Comparison of ENCODE assay signal across 8 mouse cellular contexts in the genomic region with DNA sequence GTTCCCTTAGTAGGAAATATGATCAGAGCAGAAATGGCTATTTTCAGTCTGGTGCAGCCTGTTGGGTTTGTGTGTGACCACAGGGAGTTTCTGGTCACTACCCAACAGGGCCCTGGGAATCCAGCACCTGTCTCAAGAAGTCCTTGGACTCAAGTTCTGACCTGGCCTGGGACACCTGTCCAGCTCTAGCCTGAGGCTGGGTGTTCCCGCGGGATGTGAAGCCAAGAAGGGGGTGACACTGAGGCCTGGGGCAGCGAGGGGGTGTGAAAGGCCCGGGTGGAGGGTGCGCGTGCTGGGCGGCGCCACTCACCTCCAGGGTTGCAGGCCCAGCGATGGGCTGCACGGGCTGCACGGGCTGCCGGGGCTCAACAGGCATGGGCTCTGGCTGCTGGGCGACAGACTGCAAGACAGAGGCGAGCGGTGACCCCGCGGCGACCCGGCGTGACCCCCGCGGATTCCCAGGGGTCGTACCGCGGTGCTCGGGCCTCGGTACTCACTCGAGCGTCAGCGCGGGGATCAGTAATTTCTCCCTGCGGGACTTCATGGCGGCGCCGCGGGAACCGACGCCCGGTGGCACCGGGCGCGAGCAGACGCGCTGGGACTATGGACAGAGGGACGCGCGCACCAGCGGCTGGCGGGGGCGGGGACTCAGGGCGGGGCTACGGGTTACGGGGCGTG. TPM values are rescaled to one million over a fixed set of nuclear protein-coding genes. Genes with fewer than 3 reads are reported as not detected.
A peak's percentile ranks its signal among the peaks of the same experiment; 100 is the strongest.
DNase-seq lines count a peak whose midpoint lies in the region; ATAC-seq and TF ChIP-seq lines count a peak whose summit lies in the region.

No protein-coding gene starts in this region.

- no peaks in the 10 kb centered on the region for H3K36me3 ChIP-seq in heart, embryonic 10.5 days
- H3K36me3 ChIP-seq in E14TG2a.4 (ENCODE audit: insufficient read depth, low read length): no peaks in the 10 kb centered on the region
- no peaks in the 10 kb centered on the region for H3K36me3 ChIP-seq in forebrain, embryonic 10.5 days (replicated peaks)
- H3K36me3 ChIP-seq in limb, embryonic 11.5 days (ENCODE audit: control insufficient read depth, insufficient read depth, low read length): no peaks in the 10 kb centered on the region
- no peaks in the 10 kb centered on the region for H3K36me3 ChIP-seq in small intestine, adult 2 months (ENCODE audit: control insufficient read depth, insufficient read depth, low read length)

- no peak for ATAC-seq in limb, embryonic 11.5 days (ENCODE audit: insufficient number of reproducible peaks, low FRiP score, low TSS enrichment, low read depth)

- DNase-seq in heart, embryonic 10.5 days (ENCODE audit: low spot score): no peak
- DNase-seq in heart, adult 18-20 months: no peak
- no peak for DNase-seq in forebrain, embryonic 10.5 days (ENCODE audit: extremely low spot score, low spot score)
- peak; percentile 41 for DNase-seq in limb, embryonic 11.5 days (ENCODE audit: low spot score)
- no peak for DNase-seq in spleen, postnatal 4 days (ENCODE audit: low spot score in 2 of 2)
- no peak for DNase-seq in spleen, postnatal 14 days (ENCODE audit: low spot score in 2 of 2)

- H3K9ac ChIP-seq in limb, embryonic 11.5 days (ENCODE audit: low read length): peak overlapping the region; percentile 57

- H3K9me3 ChIP-seq in heart, embryonic 10.5 days: no peaks in the 10 kb centered on the region
- no peaks in the 10 kb centered on the region for H3K9me3 ChIP-seq in E14TG2a.4 (ENCODE audit: low read length)
- no peaks in the 10 kb centered on the region for H3K9me3 ChIP-seq in forebrain, embryonic 10.5 days
- H3K9me3 ChIP-seq in limb, embryonic 11.5 days (ENCODE audit: control insufficient read depth, low read length): no peaks in the 10 kb centered on the region

- H3K4me1 ChIP-seq in heart, embryonic 10.5 days: peaks cover 36% of the 10 kb centered on the region
- peaks cover 58% of the 10 kb centered on the region for H3K4me1 ChIP-seq in E14TG2a.4 (replicated peaks; ENCODE audit: low read depth, low read length)
- H3K4me1 ChIP-seq in forebrain, embryonic 10.5 days: peaks cover 76% of the 10 kb centered on the region
- H3K4me1 ChIP-seq in limb, embryonic 11.5 days (ENCODE audit: control insufficient read depth, insufficient read depth, low read length): peaks cover 23% of the 10 kb centered on the region
- peaks cover 28% of the 10 kb centered on the region for H3K4me1 ChIP-seq in small intestine, adult 2 months (ENCODE audit: control insufficient read depth, insufficient read depth, insufficient read length, low read length)

- WGBS in heart, embryonic 10.5 days: 1% methylated on average over 54 of the region's 54 CpGs
- 1% methylated on average over 54 of the region's 54 CpGs for WGBS in forebrain, embryonic 10.5 days
- 2% methylated on average over 54 of the region's 54 CpGs for WGBS in limb, embryonic 11.5 days
- WGBS in small intestine, adult 2 months: 3% methylated on average over 54 of the region's 54 CpGs

- H3K27me3 ChIP-seq in heart, embryonic 10.5 days (ENCODE audit: insufficient read depth, poor library complexity, severe bottlenecking): peaks cover 81% of the 10 kb centered on the region
- H3K27me3 ChIP-seq in E14TG2a.4 (ENCODE audit: insufficient read depth, low read length): peaks cover 53% of the 10 kb centered on the region
- peaks cover 75% of the 10 kb centered on the region for H3K27me3 ChIP-seq in forebrain, embryonic 10.5 days (ENCODE audit: poor library complexity, severe bottlenecking)
- H3K27me3 ChIP-seq in limb, embryonic 11.5 days (ENCODE audit: control insufficient read depth, insufficient read depth, low read length): peaks cover 34% of the 10 kb centered on the region
- no peaks in the 10 kb centered on the region; the same call in 1 of the 2 replicates for H3K27me3 ChIP-seq in small intestine, adult 2 months (ENCODE audit: control insufficient read depth, insufficient read depth, low read length)

- H3K4me3 ChIP-seq in heart, embryonic 10.5 days: peak overlapping the region; percentile 68
- H3K4me3 ChIP-seq in E14TG2a.4 (replicated peaks; ENCODE audit: low read length): peak overlapping the region; percentile 86
- H3K4me3 ChIP-seq in forebrain, embryonic 10.5 days: peak overlapping the region; percentile 70
- H3K4me3 ChIP-seq in limb, embryonic 11.5 days (ENCODE audit: low read depth, low read length): peak overlapping the region; percentile 52
- peak overlapping the region; percentile 77 for H3K4me3 ChIP-seq in small intestine, adult 2 months (ENCODE audit: low read depth, low read length)

- H3K4me2 ChIP-seq in limb, embryonic 11.5 days (ENCODE audit: low read depth, severe bottlenecking): peak overlapping the region; percentile 84

- H3K27ac ChIP-seq in heart, embryonic 10.5 days: peak overlapping the region; percentile 86
- H3K27ac ChIP-seq in forebrain, embryonic 10.5 days: peak overlapping the region; percentile 88
- H3K27ac ChIP-seq in limb, embryonic 11.5 days (replicated peaks; ENCODE audit: low read depth, low read length): no peak overlapping the region
- peak overlapping the region; percentile 34 for H3K27ac ChIP-seq in small intestine, adult 2 months (ENCODE audit: insufficient read depth, low read depth, low read length)

- peak; percentile 49; the same call in 1 of the 2 replicates for TF ChIP-seq POLR2A in small intestine, adult 2 months (IDR thresholded peaks at IDR 0.05; ENCODE audit: low read depth, low read length)

- no peak for TF ChIP-seq CTCF in E14TG2a.4 (conservative IDR thresholded peaks at IDR 0.05; ENCODE audit: low read length)
- TF ChIP-seq CTCF in small intestine, adult 2 months (IDR thresholded peaks at IDR 0.05; ENCODE audit: extremely low read depth, insufficient read length, insufficient replicate concordance, low read depth, low read length): no peak

RNA-seq across cellular contexts. Expression of gene Mast3, which starts 8.3 kb away (rescaled TPM):
- 7.9 and 9.3 TPM in 2 replicates for polyA plus RNA-seq in heart, embryonic 10.5 days (2016; fragmentation: Nextera tagmentation; extraction: Ambion mirVana)
- total RNA-seq in heart, adult 18-20 months (2021): 1 to 10 TPM; 6.8 to 9.8 TPM
- 12.0 and 14.9 TPM in 2 replicates for polyA plus RNA-seq in forebrain, embryonic 10.5 days (2016; fragmentation: Nextera tagmentation; extraction: Ambion mirVana)
- 11.7 and 14.6 TPM in 2 replicates for polyA plus RNA-seq in limb, embryonic 11.5 days (2014; fragmentation: Nextera tagmentation; extraction: Ambion mirVana)
- polyA plus RNA-seq in small intestine, adult 2 months (2012; rRNA removed): 63.9 and 71.9 TPM in 2 replicates

RNA-seq across cellular contexts. Expression of gene Il12rb1, which starts 11.7 kb away (rescaled TPM):
- 0.12 TPM in 1 of 2 replicates, not detected in the other for polyA plus RNA-seq in heart, embryonic 10.5 days (2016; fragmentation: Nextera tagmentation; extraction: Ambion mirVana)
- under 1 TPM; 0.15 to 0.31 TPM for total RNA-seq in heart, adult 18-20 months (2021)
- polyA plus RNA-seq in forebrain, embryonic 10.5 days (2016; fragmentation: Nextera tagmentation; extraction: Ambion mirVana): 0.12 TPM in 1 of 2 replicates, not detected in the other
- polyA plus RNA-seq in limb, embryonic 11.5 days (2014; fragmentation: Nextera tagmentation; extraction: Ambion mirVana): not detected in 2 replicates
- 2.5 and 5.4 TPM in 2 replicates for polyA plus RNA-seq in small intestine, adult 2 months (2012; rRNA removed)

RNA-seq across cellular contexts. Expression of gene Pik3r2, which starts 20.0 kb away (rescaled TPM):
- polyA plus RNA-seq in heart, embryonic 10.5 days (2016; fragmentation: Nextera tagmentation; extraction: Ambion mirVana): 40.6 and 43.5 TPM in 2 replicates
- 10 to 100 TPM; 19.7 to 21.4 TPM for total RNA-seq in heart, adult 18-20 months (2021)
- 67.1 and 69.2 TPM in 2 replicates for polyA plus RNA-seq in forebrain, embryonic 10.5 days (2016; fragmentation: Nextera tagmentation; extraction: Ambion mirVana)
- polyA plus RNA-seq in limb, embryonic 11.5 days (2014; fragmentation: Nextera tagmentation; extraction: Ambion mirVana): 46.9 and 48.3 TPM in 2 replicates
- polyA plus RNA-seq in small intestine, adult 2 months (2012; rRNA removed): 129 and 414 TPM in 2 replicates

RNA-seq across cellular contexts. Expression of gene Mpv17l2, which starts 35.8 kb away (rescaled TPM):
- 39.0 and 44.6 TPM in 2 replicates for polyA plus RNA-seq in heart, embryonic 10.5 days (2016; fragmentation: Nextera tagmentation; extraction: Ambion mirVana)
- total RNA-seq in heart, adult 18-20 months (2021): 10 to 100 TPM; 26.9 to 27.5 TPM
- 30.8 and 34.3 TPM in 2 replicates for polyA plus RNA-seq in forebrain, embryonic 10.5 days (2016; fragmentation: Nextera tagmentation; extraction: Ambion mirVana)
- polyA plus RNA-seq in limb, embryonic 11.5 days (2014; fragmentation: Nextera tagmentation; extraction: Ambion mirVana): 23.1 and 23.6 TPM in 2 replicates
- polyA plus RNA-seq in small intestine, adult 2 months (2012; rRNA removed): 190 and 222 TPM in 2 replicates

RNA-seq across cellular contexts. Expression of gene Rab3a, which starts 42.1 kb away (rescaled TPM):
- 11.2 and 14.2 TPM in 2 replicates for polyA plus RNA-seq in heart, embryonic 10.5 days (2016; fragmentation: Nextera tagmentation; extraction: Ambion mirVana)
- 10 to 100 TPM; 40.3 to 49.2 TPM for total RNA-seq in heart, adult 18-20 months (2021)
- 10.5 and 12.2 TPM in 2 replicates for polyA plus RNA-seq in forebrain, embryonic 10.5 days (2016; fragmentation: Nextera tagmentation; extraction: Ambion mirVana)
- polyA plus RNA-seq in limb, embryonic 11.5 days (2014; fragmentation: Nextera tagmentation; extraction: Ambion mirVana): 11.6 and 12.3 TPM in 2 replicates
- 14.9 and 26.3 TPM in 2 replicates for polyA plus RNA-seq in small intestine, adult 2 months (2012; rRNA removed)
